Mouse (Mus musculus): ENCODE data around the gene Gpc2. TPM values are rescaled to one million over a fixed set of nuclear protein-coding genes. Genes with fewer than 3 reads are reported as not detected.

Gpc2 gene
- total and polyA plus RNA-seq, 2 experiments from 2014 or later = 1.9 to 6.0 TPM

DNA sequence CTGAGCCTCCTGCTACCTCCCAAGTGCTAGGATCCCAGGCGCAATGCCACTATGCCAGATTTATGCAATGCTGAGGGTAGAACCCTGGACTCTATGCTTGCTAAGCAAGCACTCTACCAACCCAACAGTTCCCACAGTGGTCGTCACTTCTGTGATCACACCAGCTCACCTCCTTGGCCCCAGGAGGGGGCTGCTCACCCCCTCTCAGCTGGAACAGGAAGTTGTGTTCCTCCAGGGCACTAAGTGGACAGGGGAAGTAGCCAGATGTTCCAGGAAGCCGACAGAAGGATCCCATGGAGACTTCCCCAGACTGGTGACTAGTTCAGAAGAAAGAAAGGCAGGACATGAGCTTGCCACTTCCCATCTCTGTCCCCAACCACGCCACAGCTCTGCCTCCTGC is 17.8 kb downstream of the Gpc2 start:
- no peak for TF ChIP-seq CTCF (IDR thresholded peaks at IDR 0.05; ENCODE audit: low read depth)
- TF ChIP-seq EP300 (IDR thresholded peaks at IDR 0.05; ENCODE audit: low read depth) = no peak
- Histone ChIP-seq H3K4me1 (ENCODE audit: control insufficient read depth, insufficient read depth) (peaks cover 8% of the 10 kb centered on the region; the same call in 1 of the 2 replicates), H3K4me3 (ENCODE audit: low read depth, low read length) (no peak overlapping the region), H3K27ac (ENCODE audit: low read depth) (no peak overlapping the region), H3K4me2 (ENCODE audit: low read depth, low read length) (no peak overlapping the region), H3K36me3 (replicated peaks; ENCODE audit: control insufficient read depth, insufficient read depth, low read length) (peaks cover 31% of the 10 kb centered on the region), H3K9me3 (replicated peaks; ENCODE audit: control insufficient read depth, low read length) (no peaks in the 10 kb centered on the region), H3K9ac (replicated peaks; ENCODE audit: low read depth, low read length) (no peak overlapping the region), H3K27me3 (ENCODE audit: control insufficient read depth, insufficient read depth, low read length) (no peaks in the 10 kb centered on the region)
- ATAC-seq (ENCODE audit: insufficient read depth, low read depth) = no peak
- DNase-seq (ENCODE audit: low spot score) = no peak
- 76% methylated on average over 4 of the region's 4 CpGs for WGBS

DNA sequence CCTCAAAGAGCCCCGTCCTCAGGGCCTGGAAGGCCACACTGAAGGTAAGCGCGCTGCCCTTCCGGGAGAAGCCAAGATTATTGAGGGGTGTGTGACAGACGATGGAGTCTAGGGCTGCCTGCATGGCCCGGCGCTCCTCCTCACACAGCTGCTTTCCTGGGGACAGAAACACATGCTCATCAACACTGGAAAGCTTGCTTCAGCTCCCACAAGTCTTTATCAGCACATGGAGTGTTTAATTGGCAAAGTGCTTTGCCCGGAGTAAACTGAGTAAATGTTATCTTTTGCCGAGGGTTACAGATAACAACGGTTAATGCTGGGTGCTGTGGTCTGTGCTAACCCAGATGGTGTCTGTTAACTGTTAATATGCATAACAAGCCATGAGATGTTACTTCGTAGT is 19.0 kb downstream of the Gpc2 start:
- Histone ChIP-seq H3K4me1 (ENCODE audit: control insufficient read depth, insufficient read depth) (peaks cover 13% of the 10 kb centered on the region), H3K9ac (replicated peaks; ENCODE audit: low read depth, low read length) (no peak overlapping the region), H3K27me3 (ENCODE audit: control insufficient read depth, insufficient read depth, low read length) (no peaks in the 10 kb centered on the region), H3K27ac (ENCODE audit: low read depth) (no peak overlapping the region), H3K9me3 (replicated peaks; ENCODE audit: control insufficient read depth, low read length) (no peaks in the 10 kb centered on the region), H3K36me3 (replicated peaks; ENCODE audit: control insufficient read depth, insufficient read depth, low read length) (peaks cover 31% of the 10 kb centered on the region), H3K4me2 (ENCODE audit: low read depth, low read length) (no peak overlapping the region), H3K4me3 (ENCODE audit: low read depth, low read length) (no peak overlapping the region)
- 47% methylated on average over 11 of the region's 11 CpGs for WGBS
- DNase-seq (ENCODE audit: low spot score) = no peak
- no peak for ATAC-seq (ENCODE audit: insufficient read depth, low read depth)
- TF ChIP-seq CTCF (IDR thresholded peaks at IDR 0.05; ENCODE audit: low read depth) (no peak), EP300 (IDR thresholded peaks at IDR 0.05; ENCODE audit: low read depth) (no peak)

DNA sequence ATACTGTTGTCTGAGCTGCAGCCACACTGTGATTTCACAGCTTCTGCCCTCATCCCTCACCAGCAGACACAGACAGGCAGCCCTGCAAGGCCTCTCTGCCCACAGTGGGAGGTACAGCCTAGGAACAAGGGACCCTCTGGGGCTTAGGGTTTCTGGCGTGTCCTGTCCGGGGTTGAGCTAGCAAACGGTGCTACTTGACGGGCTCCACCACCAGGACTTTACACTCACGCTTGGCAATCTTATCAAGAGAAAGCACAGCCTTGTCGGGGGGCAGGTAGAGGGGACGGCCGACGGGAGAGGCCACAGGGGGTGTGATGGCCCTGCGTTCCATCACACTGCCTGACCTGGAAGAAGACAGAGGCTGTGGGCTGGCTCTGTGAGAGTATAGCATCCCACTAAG is 19.8 kb downstream of the Gpc2 start:
- Histone ChIP-seq H3K4me2 (ENCODE audit: low read depth, low read length) (no peak overlapping the region), H3K4me1 (ENCODE audit: control insufficient read depth, insufficient read depth) (peaks cover 14% of the 10 kb centered on the region), H3K4me3 (ENCODE audit: low read depth, low read length) (no peak overlapping the region), H3K9me3 (replicated peaks; ENCODE audit: control insufficient read depth, low read length) (no peaks in the 10 kb centered on the region), H3K36me3 (replicated peaks; ENCODE audit: control insufficient read depth, insufficient read depth, low read length) (peaks cover 31% of the 10 kb centered on the region), H3K9ac (replicated peaks; ENCODE audit: low read depth, low read length) (no peak overlapping the region), H3K27ac (ENCODE audit: low read depth) (no peak overlapping the region), H3K27me3 (ENCODE audit: control insufficient read depth, insufficient read depth, low read length) (no peaks in the 10 kb centered on the region)
- TF ChIP-seq EP300 (IDR thresholded peaks at IDR 0.05; ENCODE audit: low read depth) = no peak
- TF ChIP-seq CTCF (IDR thresholded peaks at IDR 0.05; ENCODE audit: low read depth) = no peak
- DNase-seq (ENCODE audit: low spot score) = no peak
- WGBS = 55% methylated on average over 10 of the region's 10 CpGs
- ATAC-seq (ENCODE audit: insufficient read depth, low read depth) = no peak

DNA sequence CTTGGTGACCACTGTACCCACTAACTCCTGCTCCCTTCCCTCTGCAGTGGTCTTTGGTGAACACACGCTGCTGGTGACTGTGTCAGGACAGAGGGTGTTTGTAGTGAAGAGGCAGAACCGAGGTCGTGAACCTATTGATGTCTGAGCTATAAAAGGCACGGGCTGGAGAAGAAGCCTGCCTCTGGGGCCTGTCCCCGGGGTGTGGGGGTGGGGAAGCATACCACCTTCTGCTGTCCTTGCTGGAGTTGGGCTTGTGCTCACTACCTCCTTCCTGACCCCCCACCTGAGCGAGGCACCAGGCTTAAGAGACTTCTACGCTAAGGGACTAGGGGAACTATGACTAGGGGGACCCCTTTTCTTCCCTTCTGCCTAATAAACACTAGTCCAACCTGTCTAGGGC is 20.8 kb downstream of the Gpc2 start:
- Histone ChIP-seq H3K9me3 (replicated peaks; ENCODE audit: control insufficient read depth, low read length) (no peaks in the 10 kb centered on the region), H3K36me3 (replicated peaks; ENCODE audit: control insufficient read depth, insufficient read depth, low read length) (peaks cover 31% of the 10 kb centered on the region), H3K4me3 (ENCODE audit: low read depth, low read length) (no peak overlapping the region), H3K9ac (replicated peaks; ENCODE audit: low read depth, low read length) (no peak overlapping the region), H3K27ac (ENCODE audit: low read depth) (no peak overlapping the region), H3K4me1 (ENCODE audit: control insufficient read depth, insufficient read depth) (peaks cover 17% of the 10 kb centered on the region), H3K27me3 (ENCODE audit: control insufficient read depth, insufficient read depth, low read length) (no peaks in the 10 kb centered on the region), H3K4me2 (ENCODE audit: low read depth, low read length) (no peak overlapping the region)
- ATAC-seq (ENCODE audit: insufficient read depth, low read depth) (no peak), DNase-seq (ENCODE audit: low spot score) (no peak)
- TF ChIP-seq EP300 (IDR thresholded peaks at IDR 0.05; ENCODE audit: low read depth) (no peak), CTCF (IDR thresholded peaks at IDR 0.05; ENCODE audit: low read depth) (no peak)
- 47% methylated on average over 7 of the region's 7 CpGs for WGBS

DNA sequence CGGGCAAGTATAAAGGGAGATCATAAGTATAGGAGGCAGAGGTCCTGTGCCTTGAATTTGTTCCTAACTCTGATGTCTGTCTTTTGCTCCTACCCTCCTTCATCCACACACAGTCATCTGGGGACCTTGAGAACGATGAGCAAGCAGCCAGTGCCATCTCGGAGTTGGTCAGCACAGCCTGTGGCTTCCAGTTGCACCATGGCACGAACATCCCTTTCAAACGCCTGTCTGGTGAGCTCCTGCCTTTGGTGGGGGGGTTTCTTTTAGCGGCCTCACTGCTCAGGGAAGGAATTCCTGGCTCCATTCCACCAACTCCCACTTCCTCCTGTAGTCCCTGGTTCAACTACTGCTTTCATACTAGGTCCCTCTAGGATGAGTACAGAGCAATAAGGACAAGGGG is 21.3 kb downstream of the Gpc2 start:
- Histone ChIP-seq H3K4me3 (ENCODE audit: low read depth, low read length) (no peak overlapping the region), H3K4me2 (ENCODE audit: low read depth, low read length) (no peak overlapping the region), H3K27me3 (ENCODE audit: control insufficient read depth, insufficient read depth, low read length) (no peaks in the 10 kb centered on the region), H3K27ac (ENCODE audit: low read depth) (no peak overlapping the region), H3K9me3 (replicated peaks; ENCODE audit: control insufficient read depth, low read length) (no peaks in the 10 kb centered on the region), H3K9ac (replicated peaks; ENCODE audit: low read depth, low read length) (no peak overlapping the region), H3K4me1 (ENCODE audit: control insufficient read depth, insufficient read depth) (peaks cover 17% of the 10 kb centered on the region), H3K36me3 (replicated peaks; ENCODE audit: control insufficient read depth, insufficient read depth, low read length) (peaks cover 31% of the 10 kb centered on the region)
- no peak for DNase-seq (ENCODE audit: low spot score)
- 45% methylated on average over 6 of the region's 6 CpGs for WGBS
- ATAC-seq (ENCODE audit: insufficient read depth, low read depth) = no peak
- TF ChIP-seq CTCF (IDR thresholded peaks at IDR 0.05; ENCODE audit: low read depth) (no peak), EP300 (IDR thresholded peaks at IDR 0.05; ENCODE audit: low read depth) (no peak)

DNA sequence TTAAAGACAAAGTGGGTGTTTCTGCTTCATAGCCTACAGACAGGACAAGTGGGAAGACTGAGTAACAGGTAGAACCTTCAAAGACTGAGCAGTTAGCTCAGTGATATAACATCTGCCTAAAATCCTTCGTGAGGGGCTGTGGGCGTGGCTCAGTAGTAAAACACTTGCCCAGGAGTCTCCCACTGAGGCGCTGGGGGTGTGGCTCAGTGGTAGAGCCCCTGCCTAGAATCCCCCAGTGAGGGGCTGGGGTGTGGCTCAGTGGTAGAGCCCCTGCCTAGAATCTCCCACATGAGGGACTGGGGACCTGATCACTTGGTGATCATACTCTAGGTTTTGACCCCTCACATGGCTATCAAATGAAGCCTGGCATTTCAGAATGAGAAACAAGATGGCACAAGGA is 21.7 kb downstream of the Gpc2 start:
- Histone ChIP-seq H3K9ac (replicated peaks; ENCODE audit: low read depth, low read length) (no peak overlapping the region), H3K4me1 (ENCODE audit: control insufficient read depth, insufficient read depth) (peaks cover 14% of the 10 kb centered on the region), H3K36me3 (replicated peaks; ENCODE audit: control insufficient read depth, insufficient read depth, low read length) (peaks cover 31% of the 10 kb centered on the region), H3K27me3 (ENCODE audit: control insufficient read depth, insufficient read depth, low read length) (no peaks in the 10 kb centered on the region), H3K4me3 (ENCODE audit: low read depth, low read length) (no peak overlapping the region), H3K27ac (ENCODE audit: low read depth) (no peak overlapping the region), H3K4me2 (ENCODE audit: low read depth, low read length) (no peak overlapping the region), H3K9me3 (replicated peaks; ENCODE audit: control insufficient read depth, low read length) (no peaks in the 10 kb centered on the region)
- no peak for TF ChIP-seq CTCF (IDR thresholded peaks at IDR 0.05; ENCODE audit: low read depth)
- no peak for TF ChIP-seq EP300 (IDR thresholded peaks at IDR 0.05; ENCODE audit: low read depth)
- DNase-seq (ENCODE audit: low spot score) = no peak
- 81% methylated on average over 3 of the region's 3 CpGs for WGBS
- ATAC-seq (ENCODE audit: insufficient read depth, low read depth) = no peak

All from heart, postnatal 0 days (tissue).